Mouse (Mus musculus) spleen, adult 18-20 months (tissue): Measurements from ENCODE around the gene Hoxd1.

ENCODE experiments used
- DNase-seq, 2 experiments: peaks; one replicate each; pipeline ENCODE4 v3.0.0; 2022; ENCODE audit warnings: mixed read lengths in 2 of 2

Gene Hoxd1

DNA sequence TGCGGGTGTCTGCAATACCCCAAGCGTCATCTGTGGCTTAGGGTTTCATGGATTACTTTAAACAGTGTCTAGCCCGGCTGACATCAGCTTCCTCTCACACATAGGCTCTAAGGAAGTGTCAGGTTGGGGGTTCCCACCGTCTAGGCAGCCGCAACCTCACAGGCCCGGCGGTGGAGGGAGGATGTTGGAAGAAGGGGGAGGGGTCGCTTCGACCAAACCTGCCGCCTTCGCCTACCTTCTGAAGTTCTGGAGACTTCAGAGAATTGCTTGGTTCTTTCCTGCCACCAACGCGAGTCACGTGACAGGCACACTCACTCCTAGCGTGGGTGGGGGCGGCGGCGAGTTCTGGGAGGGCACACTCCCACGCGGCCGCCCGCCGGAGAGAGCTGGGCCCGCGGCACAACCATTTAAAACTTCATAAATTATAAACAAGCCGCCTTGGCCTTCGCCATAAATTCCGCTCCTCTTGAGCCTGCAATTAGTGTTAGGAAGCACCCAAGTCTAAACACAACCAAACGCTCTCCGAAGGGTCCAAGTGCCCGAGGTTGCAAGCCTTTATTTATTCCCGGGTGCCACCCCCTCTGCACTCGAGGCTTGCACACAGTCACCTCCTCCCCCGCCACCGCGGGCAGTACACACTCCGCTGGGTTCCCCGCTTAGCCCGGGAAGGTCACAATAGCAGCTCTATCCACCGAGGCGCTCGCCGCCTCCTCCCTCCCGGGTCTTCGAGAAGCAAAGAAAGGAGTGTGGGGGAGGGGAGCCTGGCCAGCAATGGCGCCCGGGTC, 13.3 kb upstream of the Hoxd1 start:
- DNase-seq, result peak in 1 of 2 experiments; percentile 7

- no peak for DNase-seq
Observed at GRCm38 (mm10) chr2:74750731-74751250, 12.0 kb upstream of the Hoxd1 start.

GRCm38 (mm10) chr2:74751861-74752260, 10.9 kb upstream of the Hoxd1 start:
- no peak for DNase-seq

GRCm38 (mm10) chr2:74752431-74753174, 10.2 kb upstream of the Hoxd1 start:
- no peak for DNase-seq

- no peak for DNase-seq
Observed at GRCm38 (mm10) chr2:74753175-74753523, 9.6 kb upstream of the Hoxd1 start.

- DNase-seq, result no peak
Observed at GRCm38 (mm10) chr2:74753711-74754110, 9.1 kb upstream of the Hoxd1 start.

DNA sequence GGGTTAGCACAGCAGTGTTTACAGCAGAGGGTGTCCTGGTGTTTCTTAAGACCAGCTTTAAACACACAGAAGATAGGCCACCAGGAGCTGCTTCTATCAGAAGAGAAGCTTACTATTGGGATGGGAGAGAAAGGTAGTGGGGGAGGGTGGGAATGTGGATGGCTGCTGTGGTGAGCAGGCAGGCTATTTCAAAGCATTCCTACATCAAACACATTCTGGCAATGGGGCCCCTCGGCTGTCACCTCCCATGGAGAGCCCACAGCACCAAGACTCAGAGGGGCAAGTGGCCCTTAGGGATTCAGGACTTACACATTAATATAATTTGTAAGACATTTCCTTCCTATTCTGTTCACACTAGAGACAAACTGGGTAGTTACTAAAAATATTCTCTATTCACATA, 2.6 kb upstream of the Hoxd1 start:
- DNase-seq, result no peak

DNA sequence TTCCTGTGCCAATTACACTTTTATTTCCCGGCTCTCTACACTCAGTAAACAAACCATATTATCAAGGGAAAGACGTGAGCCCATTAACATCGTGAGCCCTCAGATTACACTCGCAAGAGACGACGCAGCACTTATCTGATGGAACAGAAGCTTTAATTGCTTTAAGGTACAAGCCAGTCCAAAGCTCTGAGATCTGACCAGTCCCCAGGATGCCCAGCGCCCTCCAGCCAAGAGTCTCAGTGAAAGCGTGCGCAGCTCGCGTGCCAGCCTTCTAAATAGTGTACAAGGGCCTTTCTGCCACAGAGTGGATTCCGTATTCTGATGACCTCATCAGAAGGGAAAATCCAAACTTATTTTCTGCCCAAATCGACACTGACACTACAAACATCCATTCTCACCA, 839 bp upstream of the Hoxd1 start:
- DNase-seq, result no peak

DNA sequence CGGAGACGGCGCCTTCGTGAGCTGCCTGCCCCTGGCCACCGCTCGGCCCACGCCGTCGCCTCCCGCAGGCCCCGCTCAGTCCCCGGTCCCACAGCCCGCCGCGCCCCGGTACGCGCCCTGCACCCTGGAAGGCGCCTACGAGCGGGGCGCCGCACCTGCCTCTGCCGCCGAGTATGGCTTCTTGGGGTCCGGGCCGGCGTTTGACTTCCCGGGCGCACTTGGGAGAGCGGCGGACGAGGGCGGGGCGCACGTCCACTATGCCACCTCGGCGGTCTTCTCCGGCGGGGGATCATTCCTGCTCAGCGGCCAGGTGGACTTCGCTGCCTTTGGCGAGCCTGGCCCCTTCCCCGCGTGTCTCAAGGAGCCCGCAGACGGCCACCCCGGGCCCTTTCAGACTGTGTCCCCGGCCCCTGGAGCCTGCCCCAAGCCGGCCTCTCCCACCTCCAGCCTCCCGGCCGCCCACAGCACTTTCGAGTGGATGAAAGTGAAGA, 510 bp downstream of the Hoxd1 start:
- DNase-seq, result no peak

DNA sequence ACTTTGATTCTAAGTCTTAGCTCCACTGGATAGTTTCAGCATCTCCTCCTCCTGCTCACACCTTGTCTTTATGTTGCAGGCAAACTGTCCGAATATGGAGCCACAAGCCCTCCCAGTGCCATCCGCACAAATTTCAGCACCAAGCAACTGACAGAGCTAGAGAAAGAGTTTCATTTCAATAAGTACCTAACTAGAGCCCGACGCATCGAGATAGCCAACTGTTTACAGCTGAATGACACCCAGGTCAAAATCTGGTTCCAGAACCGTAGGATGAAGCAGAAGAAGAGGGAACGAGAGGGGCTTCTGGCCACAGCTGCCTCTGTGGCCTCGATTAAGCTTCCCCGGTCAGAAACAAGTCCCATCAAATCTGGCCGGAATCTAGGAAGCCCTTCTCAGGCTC, 1.2 kb downstream of the Hoxd1 start:
- no peak for DNase-seq

GRCm38 (mm10) chr2:74774359-74774758, 11.6 kb downstream of the Hoxd1 start:
- no peak for DNase-seq

GRCm38 (mm10) chr2:74777536-74778275, 14.9 kb downstream of the Hoxd1 start:
- no peak for DNase-seq

GRCm38 (mm10) chr2:74781386-74781785, 18.6 kb downstream of the Hoxd1 start:
- no peak for DNase-seq

DNA sequence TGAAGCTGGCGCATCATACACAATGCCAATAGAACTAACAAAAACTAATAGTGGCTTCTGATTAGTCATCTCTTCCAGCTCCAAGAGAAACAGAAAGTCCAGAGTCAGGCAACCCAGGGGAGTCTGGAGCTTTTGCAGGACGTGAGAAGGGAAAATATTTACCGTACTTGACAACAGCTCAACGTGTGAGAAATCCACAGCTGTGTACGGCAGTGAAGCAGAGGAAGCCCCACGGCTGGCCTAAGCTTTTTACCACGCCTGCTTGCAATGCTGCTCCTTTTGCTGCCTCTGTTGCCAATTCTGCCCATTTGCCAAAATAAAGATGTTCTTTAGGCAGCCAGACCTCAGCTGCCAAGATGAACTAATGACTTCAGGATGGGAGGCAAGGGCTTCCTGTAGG, 32.8 kb downstream of the Hoxd1 start:
- DNase-seq, result no peak

DNA sequence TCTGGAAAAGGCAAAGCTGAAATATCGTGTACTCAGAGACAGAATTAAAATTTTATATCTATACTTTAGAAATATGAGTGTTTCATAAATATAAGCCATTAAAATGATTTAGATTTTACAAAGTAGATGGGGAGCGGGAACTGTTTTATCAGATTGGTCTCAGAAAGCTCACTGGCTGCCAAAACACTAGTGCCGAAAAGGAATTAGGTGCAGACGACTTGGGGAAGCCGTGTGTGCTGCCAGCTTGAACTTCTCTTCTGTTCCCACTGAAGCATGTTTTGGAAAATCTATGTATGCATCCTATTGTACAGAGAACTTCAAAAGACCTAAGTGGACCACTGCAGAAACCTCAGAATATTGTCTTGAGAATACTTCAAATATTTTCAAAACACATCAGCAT, 45.7 kb downstream of the Hoxd1 start:
- no peak for DNase-seq
